Mouse (Mus musculus) retina, adult 2 months (tissue): ENCODE measurements around the gene Cdk18.
"Not testable (repeated sequence)": the region's sequence is repeated elsewhere in the genome, so short reads cannot be mapped to it uniquely, and the experiment has no call there.

ENCODE experiments used
- DNase-seq: peaks from one replicate; pipeline ENCODE4 v3.0.0-alpha.2; 2012; ENCODE audit warnings: low read depth, low spot score

Gene Cdk18

DNA sequence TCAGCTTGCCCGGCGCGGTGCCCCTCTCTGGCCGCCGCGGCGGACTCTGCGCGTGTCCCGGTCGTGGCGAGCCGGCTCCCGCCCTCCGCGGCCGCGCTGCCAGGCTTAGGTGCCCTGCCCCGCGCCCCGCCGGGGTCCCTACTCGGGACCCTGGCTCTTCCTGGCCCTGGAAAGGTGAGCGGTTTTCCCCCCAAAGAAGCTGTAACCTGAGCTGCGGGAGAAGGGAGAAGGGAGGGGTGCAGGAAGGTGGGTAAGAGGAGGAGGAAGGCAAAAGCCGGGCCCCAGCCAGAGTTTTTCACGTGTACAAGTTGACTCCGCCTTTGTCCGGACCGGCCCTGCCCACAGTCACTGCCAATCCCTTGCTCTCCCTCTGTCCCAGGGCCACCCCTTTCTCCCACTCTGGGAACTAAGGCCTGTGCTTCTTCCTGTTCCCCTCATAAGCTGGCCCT lies at the start of gene Cdk18:
TSS of gene Cdk18 (minus strand) at position 269 of the 449 bp plus-strand sequence.
- no peak for DNase-seq

DNA sequence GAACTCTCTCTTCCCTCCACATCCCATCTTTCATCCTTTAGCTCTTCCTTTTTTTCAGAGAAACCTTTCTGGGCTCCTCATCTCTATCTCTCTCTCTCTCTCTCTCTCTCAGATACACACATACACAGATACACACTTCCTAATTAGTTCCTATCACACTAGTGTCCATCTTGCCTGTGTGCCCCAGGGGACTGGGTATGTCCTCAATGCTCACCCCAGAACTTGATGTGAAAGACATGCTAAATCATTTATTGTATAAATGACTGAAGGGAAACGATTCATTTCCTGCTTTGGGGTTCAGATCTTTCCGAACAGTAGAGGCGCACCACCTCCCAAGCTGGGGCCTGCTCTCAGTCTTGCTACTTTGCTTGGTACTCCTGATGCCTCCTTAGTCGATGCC lies 49.7 kb upstream of the Cdk18 start:
- no peak for DNase-seq

- DNase-seq, result no peak
Measured at GRCm38 (mm10) chr1:132188442-132189066, 49.1 kb upstream of the Cdk18 start.

DNA sequence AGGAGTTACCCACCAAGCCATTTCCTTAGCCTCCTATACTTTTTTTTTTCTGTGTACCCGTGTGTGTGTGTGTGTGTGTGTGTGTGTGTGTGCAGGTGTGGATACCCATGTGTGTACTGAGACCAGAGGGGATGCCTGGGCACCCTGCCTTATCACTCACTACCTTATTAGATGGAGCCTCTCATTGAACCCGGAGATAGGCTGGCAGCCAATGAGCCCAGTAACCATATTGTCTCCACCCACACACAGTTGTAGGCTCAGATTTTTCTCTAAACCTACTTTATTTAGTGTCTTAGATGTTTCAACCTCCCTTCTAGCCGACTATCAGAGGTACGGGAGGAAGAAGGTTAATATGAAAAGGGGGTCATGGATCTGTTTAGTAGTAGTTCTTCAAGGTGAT lies 46.8 kb upstream of the Cdk18 start:
- no peak for DNase-seq

- DNase-seq, result no peak
Measured at GRCm38 (mm10) chr1:132171619-132172018, 32.1 kb upstream of the Cdk18 start.

DNA sequence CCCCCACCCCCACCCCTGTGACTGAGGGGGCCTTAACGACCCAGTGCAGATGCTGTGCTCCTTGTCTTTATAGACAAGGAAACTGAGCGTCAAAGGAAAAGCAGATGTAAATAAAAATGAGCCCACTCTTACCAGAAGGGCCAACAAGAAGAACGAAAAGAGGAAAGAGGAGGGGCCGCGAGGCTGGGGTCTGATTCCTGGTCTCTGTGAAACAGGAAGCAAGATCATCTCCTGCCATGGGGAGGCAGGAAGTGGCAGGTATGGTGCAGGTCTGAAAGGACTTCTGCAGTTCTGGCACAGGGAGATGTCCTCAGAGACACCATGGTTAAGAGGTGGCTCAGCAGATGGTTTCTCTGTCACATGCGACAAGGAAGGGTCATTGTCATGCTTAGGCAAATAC lies 31.2 kb upstream of the Cdk18 start:
- no peak for DNase-seq

DNA sequence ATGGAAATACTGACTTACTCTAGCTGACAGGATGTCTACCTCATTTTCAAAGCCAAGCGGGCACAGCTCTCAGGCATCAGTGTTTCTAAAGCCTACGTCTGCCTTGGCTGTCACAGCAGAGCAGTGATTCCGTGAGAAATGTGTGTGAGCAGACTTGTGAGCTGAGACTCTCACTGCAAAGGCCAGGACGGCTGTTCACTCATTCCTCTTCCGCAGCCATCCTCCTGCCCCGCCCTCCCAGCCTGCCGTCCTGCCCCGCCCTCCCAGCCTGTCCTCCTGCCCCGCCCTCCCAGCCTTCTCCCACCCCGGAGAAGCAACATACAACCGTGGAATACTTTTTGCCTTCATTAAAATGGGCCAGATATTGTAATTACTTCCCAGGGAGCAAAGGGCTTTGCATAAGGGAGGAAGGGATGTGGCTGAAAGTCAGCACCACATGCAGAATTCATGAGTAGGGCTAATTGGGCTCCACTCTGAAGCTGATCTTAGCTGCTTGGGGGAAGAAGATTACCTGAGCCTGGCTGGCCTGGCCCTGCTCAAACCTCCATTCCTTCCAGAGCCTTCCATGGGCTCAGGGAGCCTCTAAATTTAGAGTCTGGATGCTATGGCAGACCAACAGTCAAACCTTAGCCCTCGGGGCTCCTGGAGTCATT lies 28.8 kb upstream of the Cdk18 start:
- DNase-seq, result no peak

- no peak for DNase-seq
Measured at GRCm38 (mm10) chr1:132165859-132166258, 26.4 kb upstream of the Cdk18 start.

- no peak for DNase-seq
Measured at GRCm38 (mm10) chr1:132164780-132165518, 25.5 kb upstream of the Cdk18 start.

DNA sequence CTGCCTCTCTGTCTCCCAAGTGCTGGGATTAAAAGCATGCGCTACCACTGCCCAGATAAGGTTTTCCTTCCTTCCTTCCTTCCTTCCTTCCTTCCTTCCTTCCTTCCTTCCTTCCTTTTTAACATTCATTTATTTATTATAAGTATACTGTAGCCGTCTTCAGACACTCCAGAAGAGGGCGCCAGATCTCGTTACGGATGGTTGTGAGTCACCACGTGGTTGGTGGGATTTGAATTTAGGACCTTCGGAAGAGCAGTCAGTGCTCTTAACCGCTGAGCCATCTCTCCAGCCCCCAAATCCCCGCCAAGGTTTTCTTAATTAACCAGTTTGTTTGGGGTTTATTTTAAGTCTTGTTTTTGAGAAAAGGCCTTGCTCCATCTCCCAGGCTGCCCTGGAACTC lies 23.1 kb upstream of the Cdk18 start:
- not testable (repeated sequence) for DNase-seq

DNA sequence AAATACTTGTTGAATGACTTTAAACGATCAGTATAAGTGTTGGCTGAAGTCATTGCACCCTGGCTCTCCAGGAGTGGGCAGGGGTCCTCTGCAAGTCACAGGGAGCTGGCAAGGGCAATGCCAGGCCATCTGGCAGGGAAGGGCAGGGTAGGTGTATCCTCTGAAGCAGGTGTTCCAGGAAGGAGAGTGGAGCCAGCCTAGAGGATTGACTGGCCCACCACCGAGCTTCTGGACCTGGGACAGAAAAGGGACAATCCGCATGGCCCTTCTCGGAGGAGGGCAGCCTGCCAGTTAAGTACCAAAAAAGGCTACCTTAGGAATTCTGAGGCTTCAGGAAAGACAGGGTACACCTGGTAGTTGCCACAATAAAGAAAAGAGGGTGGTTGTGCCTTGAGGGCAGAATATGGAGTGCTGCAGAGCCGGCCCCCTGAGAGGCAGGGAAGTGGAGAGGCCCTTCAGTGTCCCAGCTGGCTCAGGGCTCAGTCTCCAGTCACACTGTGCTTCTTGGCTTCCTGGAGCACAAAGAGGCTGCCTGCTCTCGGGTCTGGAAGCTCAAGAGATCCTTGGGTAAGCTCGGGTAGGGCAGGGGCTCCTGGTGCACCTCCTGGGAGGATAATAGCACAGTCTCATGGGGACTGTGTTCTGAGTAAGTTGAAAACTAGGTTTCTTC lies 21.9 kb upstream of the Cdk18 start:
- no peak for DNase-seq

- DNase-seq, result no peak
Measured at GRCm38 (mm10) chr1:132159681-132160080, 20.2 kb upstream of the Cdk18 start.

GRCm38 (mm10) chr1:132158741-132159140 lies 19.3 kb upstream of the Cdk18 start:
- no peak for DNase-seq

GRCm38 (mm10) chr1:132157808-132158207 lies 18.3 kb upstream of the Cdk18 start:
- no peak for DNase-seq

DNA sequence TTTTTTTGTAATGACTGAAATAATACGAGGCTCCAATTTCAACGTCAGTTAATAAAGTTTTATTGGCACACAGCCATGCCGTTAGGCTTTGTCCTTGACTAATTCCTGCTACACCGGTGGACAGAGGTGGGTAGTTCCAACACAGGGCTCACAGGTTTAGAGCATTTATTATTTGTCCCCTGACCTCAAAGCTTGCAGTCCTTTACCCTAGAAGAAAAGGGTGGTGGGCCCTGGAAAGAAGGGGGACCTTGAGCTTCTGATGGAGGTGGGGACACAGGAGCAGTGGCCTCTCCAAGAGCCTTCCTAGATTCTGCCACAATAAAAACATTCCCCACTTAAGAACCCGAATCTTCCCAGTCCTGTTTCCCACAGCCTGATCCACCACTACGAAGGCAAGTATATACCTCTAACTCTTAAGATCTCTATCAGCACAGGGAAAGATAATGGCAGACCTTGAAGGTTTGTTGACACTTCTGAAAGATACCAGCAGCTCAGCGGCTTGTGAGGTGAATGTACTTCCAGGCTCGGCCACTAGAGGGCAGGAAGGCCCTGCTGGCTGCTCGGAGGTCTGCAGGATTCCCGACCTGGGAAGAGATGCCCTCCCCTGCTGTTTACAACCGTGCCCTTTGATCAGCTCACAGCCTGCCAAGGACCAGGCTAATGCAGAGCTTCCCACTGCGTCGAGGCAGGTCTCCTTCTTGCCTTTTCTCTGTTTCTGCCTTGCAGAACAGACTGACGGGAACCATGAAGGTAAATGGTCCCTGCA lies 17.7 kb upstream of the Cdk18 start:
- DNase-seq, result peak; percentile 54

DNA sequence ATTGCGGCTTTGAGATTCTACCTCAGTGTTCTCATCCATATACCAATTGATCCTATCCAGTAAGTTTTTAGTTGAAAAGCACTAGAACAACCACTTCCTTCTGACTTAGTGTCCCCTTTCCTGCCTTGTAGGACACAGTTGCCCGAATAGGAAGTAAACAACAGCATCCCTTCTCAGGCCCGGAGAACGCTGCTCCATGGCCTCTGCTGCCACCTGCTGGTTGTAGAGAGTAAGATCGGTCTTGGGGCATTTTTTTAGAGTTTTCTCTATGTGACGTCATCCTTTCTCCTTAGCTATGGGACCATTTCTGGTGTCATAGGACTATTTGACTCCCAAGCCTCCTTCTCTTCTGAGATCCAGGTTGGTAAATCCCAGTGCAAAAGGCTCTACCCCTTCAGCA lies 16.3 kb upstream of the Cdk18 start:
- DNase-seq, result peak; percentile 54

GRCm38 (mm10) chr1:132153691-132154090 lies 14.2 kb upstream of the Cdk18 start:
- DNase-seq, result no peak

- DNase-seq, result no peak
Measured at GRCm38 (mm10) chr1:132153086-132153690, 13.7 kb upstream of the Cdk18 start.

GRCm38 (mm10) chr1:132151908-132152307 lies 12.4 kb upstream of the Cdk18 start:
- no peak for DNase-seq

- DNase-seq, result no peak
Measured at GRCm38 (mm10) chr1:132150817-132151601, 11.5 kb upstream of the Cdk18 start.
